Mouse (Mus musculus) C2C12 (cell line): ENCODE measurements at regions not wholly inside any gene's neighbourhood (a gene's known extent, or its start where the extent isn't known, plus 50 kb on each side); places are given as distances from the start of the nearest gene placed in this dataset.

Experiments used
- CTCF ChIP-seq: IDR thresholded peaks from one replicate; pipeline ENCODE4 v1.5.1; 2011; ENCODE audit not compliant: control insufficient read depth, insufficient read depth, insufficient read length
- MAX ChIP-seq: IDR thresholded peaks from one replicate; pipeline ENCODE4 v1.6.1; 2011; ENCODE audit warnings: mild to moderate bottlenecking, control low read depth
- USF1 ChIP-seq: IDR thresholded peaks from one replicate; pipeline ENCODE4 v1.6.1; 2011; ENCODE audit warnings: low read depth, mild to moderate bottlenecking, control low read depth, moderate library complexity

DNA sequence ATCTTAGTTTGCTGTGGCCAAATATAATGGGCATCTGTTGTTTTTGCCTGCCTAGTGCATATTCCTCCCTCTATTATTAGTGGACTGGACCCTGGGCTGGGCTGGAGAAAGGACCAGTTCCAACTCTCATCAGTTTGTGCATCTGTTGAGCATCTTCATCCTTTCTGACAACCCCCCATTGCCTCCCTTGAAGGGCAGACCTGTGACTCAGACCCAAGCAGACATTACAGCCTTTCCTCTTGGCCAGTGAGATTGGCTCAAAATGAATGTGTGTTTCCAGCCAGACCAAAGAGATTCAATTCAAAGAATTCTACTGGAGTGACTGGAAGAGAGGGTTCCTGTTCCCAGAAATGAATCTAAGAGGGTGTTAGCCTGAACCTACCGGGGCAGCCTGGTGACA is 433.2 kb upstream of the Gm765 start:
- TF ChIP-seq CTCF (no peak), USF1 (no peak), MAX (no peak)
